9 mouse cellular contexts compared by ENCODE assay signal in the genomic region with DNA sequence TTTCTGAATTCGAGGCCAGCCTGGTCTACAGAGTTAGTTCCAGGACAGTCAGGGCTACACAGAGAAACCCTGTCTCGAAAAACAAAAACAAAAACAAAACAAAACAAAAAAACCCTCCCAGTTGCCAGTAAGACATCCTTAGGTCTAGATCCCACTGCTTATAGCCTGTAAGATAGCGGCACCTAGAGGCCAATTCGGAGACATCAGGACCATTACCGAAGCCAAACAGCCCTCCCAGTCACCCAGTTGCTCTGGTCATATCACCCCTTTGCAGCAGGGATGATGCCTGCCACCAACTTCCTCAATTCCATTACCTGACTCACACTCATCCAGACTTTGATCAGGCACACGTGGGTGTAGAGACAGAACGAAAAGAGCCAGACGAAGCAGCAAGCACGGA.
A peak's percentile ranks its signal among the peaks of the same experiment; 100 is the strongest.
DNase-seq lines count a peak whose midpoint lies in the region; ATAC-seq lines count a peak whose summit lies in the region.
"Had no signal": no experiment of that assay in that cellular context is flagged by ENCODE, and none has a peak within 500 bp of the region (broad histone marks: within the 10 kb centered on the region; RNA-seq: fewer than 3 reads in every experiment).

No protein-coding gene starts in this region.

- 20% methylated on average over 9 of the region's 9 CpGs for WGBS in hindbrain, embryonic 10.5 days
- WGBS in hindbrain, embryonic 16.5 days, result 24% methylated on average over 9 of the region's 9 CpGs
- WGBS in midbrain, embryonic 13.5 days, result 22% methylated on average over 9 of the region's 9 CpGs

- peak; percentile 56 for DNase-seq in hindbrain, embryonic 10.5 days (ENCODE audit: low spot score)
- DNase-seq in CD4-positive, CD25-positive, alpha-beta regulatory T cell, adult 2 months (ENCODE audit: low read depth, low spot score), result peak; percentile 75
- peak; percentile 54 for DNase-seq in adrenal gland, adult 2 months
- peak; percentile 60 to 77 for DNase-seq in kidney, postnatal 25 days
- peak; percentile 59 for DNase-seq in thymus, postnatal 25 days

- no peak overlapping the region for H3K27ac ChIP-seq in hindbrain, embryonic 10.5 days
- H3K27ac ChIP-seq in hindbrain, embryonic 16.5 days (ENCODE audit: low read depth, low read length), result no peak overlapping the region
- H3K27ac ChIP-seq in midbrain, embryonic 13.5 days, result no peak overlapping the region
- H3K27ac ChIP-seq: liver, embryonic 15.5 days had no signal

- ATAC-seq in hindbrain, embryonic 16.5 days, result no peak
- peak; percentile 61 for ATAC-seq in erythroblast, adult 5-6 weeks (replicated peaks; ENCODE audit: low FRiP score, poor library complexity, severe bottlenecking)
- 0 out of 2 replicates have a peak, but pooled peaks have one; percentile 32 for ATAC-seq in midbrain, embryonic 13.5 days

- H3K4me2 ChIP-seq in hindbrain, embryonic 16.5 days (ENCODE audit: low read length), result no peak overlapping the region
- H3K4me2 ChIP-seq in midbrain, embryonic 13.5 days (replicated peaks), result no peak overlapping the region
- H3K4me2 ChIP-seq: liver, embryonic 15.5 days had no signal

- no peak overlapping the region for H3K9ac ChIP-seq in hindbrain, embryonic 16.5 days (ENCODE audit: low read depth, low read length)
- no peak overlapping the region for H3K9ac ChIP-seq in midbrain, embryonic 13.5 days (replicated peaks)
- H3K9ac ChIP-seq: liver, embryonic 15.5 days had no signal

- no peaks in the 10 kb centered on the region for H3K9me3 ChIP-seq in hindbrain, embryonic 10.5 days
- H3K9me3 ChIP-seq in hindbrain, embryonic 16.5 days (ENCODE audit: control insufficient read depth, low read length), result no peaks in the 10 kb centered on the region
- no peaks in the 10 kb centered on the region for H3K9me3 ChIP-seq in midbrain, embryonic 13.5 days
- H3K9me3 ChIP-seq: liver, embryonic 15.5 days had no signal

- peaks cover 38% of the 10 kb centered on the region for H3K27me3 ChIP-seq in hindbrain, embryonic 10.5 days (ENCODE audit: insufficient read depth, poor library complexity, severe bottlenecking)
- no peaks in the 10 kb centered on the region for H3K27me3 ChIP-seq in hindbrain, embryonic 16.5 days (replicated peaks; ENCODE audit: control insufficient read depth, insufficient read depth, low read length)
- no peaks in the 10 kb centered on the region for H3K27me3 ChIP-seq in midbrain, embryonic 13.5 days

- H3K4me3 ChIP-seq in hindbrain, embryonic 10.5 days, result no peak overlapping the region
- H3K4me3 ChIP-seq in hindbrain, embryonic 16.5 days (ENCODE audit: low read length), result no peak overlapping the region
- H3K4me3 ChIP-seq in midbrain, embryonic 13.5 days (replicated peaks), result no peak overlapping the region
- H3K4me3 ChIP-seq: liver, embryonic 15.5 days had no signal

- peaks cover 34% of the 10 kb centered on the region for H3K4me1 ChIP-seq in hindbrain, embryonic 10.5 days (replicated peaks)
- peaks cover 6% of the 10 kb centered on the region for H3K4me1 ChIP-seq in hindbrain, embryonic 16.5 days (ENCODE audit: control insufficient read depth, insufficient read depth, low read depth, low read length)
- H3K4me1 ChIP-seq in midbrain, embryonic 13.5 days (replicated peaks), result peaks cover 12% of the 10 kb centered on the region

- no peaks in the 10 kb centered on the region for H3K36me3 ChIP-seq in hindbrain, embryonic 10.5 days
- H3K36me3 ChIP-seq in hindbrain, embryonic 16.5 days (ENCODE audit: control insufficient read depth, insufficient read depth, low read length), result no peaks in the 10 kb centered on the region
- peaks cover 3% of the 10 kb centered on the region; the same call in 1 of the 2 replicates for H3K36me3 ChIP-seq in midbrain, embryonic 13.5 days
- H3K36me3 ChIP-seq: liver, embryonic 15.5 days had no signal
